Comparison of ENCODE assay signal across 26 mouse cellular contexts in genomic region chr3:8747201-8747600, GRCm38 (mm10).
DNase-seq lines count a peak whose midpoint lies in the region; ATAC-seq and TF ChIP-seq lines count a peak whose summit lies in the region.
"Had no signal": no experiment of that assay in that cellular context is flagged by ENCODE, and none has a peak within 500 bp of the region (broad histone marks: within the 10 kb centered on the region; RNA-seq: fewer than 3 reads in every experiment).

No protein-coding gene starts in this region.

- no peak for TF ChIP-seq CTCF in testis, adult 2 months (IDR thresholded peaks at IDR 0.05; ENCODE audit: control insufficient read depth, insufficient read depth, insufficient replicate concordance, low read depth, low read length)
- no peak for TF ChIP-seq CTCF in liver, adult 2 months (IDR thresholded peaks at IDR 0.05; ENCODE audit: low read depth, low read length)

- H3K9ac ChIP-seq in liver, adult 2 months (ENCODE audit: low read depth, low read length) = no peak overlapping the region
- H3K9ac ChIP-seq in liver, embryonic 16.5 days (ENCODE audit: low read depth, low read length) = no peak overlapping the region
- H3K9ac ChIP-seq in neural tube, embryonic 15.5 days (replicated peaks) = no peak overlapping the region
- H3K9ac ChIP-seq: embryonic facial prominence, embryonic 13.5 days; hindbrain, embryonic 13.5 days; kidney, embryonic 15.5 days had no signal

- no peaks in the 10 kb centered on the region for H3K27me3 ChIP-seq in testis, adult 2 months (ENCODE audit: control insufficient read depth, insufficient read depth, low read length)
- H3K27me3 ChIP-seq in liver, adult 2 months (ENCODE audit: control insufficient read depth, insufficient read depth, low read length) = no peaks in the 10 kb centered on the region
- no peaks in the 10 kb centered on the region for H3K27me3 ChIP-seq in liver, embryonic 16.5 days (ENCODE audit: control insufficient read depth, insufficient read depth, low read depth, low read length)
- H3K27me3 ChIP-seq in neural tube, embryonic 15.5 days (replicated peaks) = no peaks in the 10 kb centered on the region
- H3K27me3 ChIP-seq: CH12.LX; embryonic facial prominence, embryonic 13.5 days; hindbrain, embryonic 13.5 days; kidney, embryonic 15.5 days had no signal

- peak overlapping the region; percentile 14; the same call in 1 of the 2 replicates for H3K4me2 ChIP-seq in liver, embryonic 16.5 days (ENCODE audit: low read depth, low read length)
- H3K4me2 ChIP-seq in neural tube, embryonic 15.5 days = no peak overlapping the region
- H3K4me2 ChIP-seq: embryonic facial prominence, embryonic 13.5 days; hindbrain, embryonic 13.5 days; kidney, embryonic 15.5 days had no signal

- 0 out of 2 replicates have a peak overlapping the region, but pooled peaks have one; percentile 18 for H3K27ac ChIP-seq in testis, adult 2 months (ENCODE audit: control insufficient read depth, insufficient read depth, low read depth, low read length)
- no peak overlapping the region for H3K27ac ChIP-seq in liver, adult 2 months (replicated peaks; ENCODE audit: insufficient read depth, low read depth, low read length)
- H3K27ac ChIP-seq in liver, embryonic 16.5 days (ENCODE audit: low read length) = peak overlapping the region; percentile 8
- no peak overlapping the region for H3K27ac ChIP-seq in neural tube, embryonic 15.5 days (replicated peaks)
- H3K27ac ChIP-seq: embryonic facial prominence, embryonic 13.5 days; hindbrain, embryonic 13.5 days; kidney, embryonic 15.5 days; midbrain, embryonic 10.5 days had no signal

- WGBS in liver, adult 2 months = 83% methylated on average over 4 of the region's 4 CpGs
- WGBS in liver, embryonic 16.5 days (ENCODE audit: insufficient replicate concordance) = 26% methylated on average over 4 of the region's 4 CpGs
- WGBS in neural tube, embryonic 15.5 days = 88% methylated on average over 4 of the region's 4 CpGs

- DNase-seq in testis, postnatal 10 days (ENCODE audit: low spot score) = no peak
- DNase-seq in liver, adult 2 months (ENCODE audit: extremely low read depth, low read depth, low spot score) = peak; percentile 14
- DNase-seq in right cerebral cortex, adult 2 months (ENCODE audit: low spot score in 2 of 2) = no peak
- no peak for DNase-seq in adrenal gland, adult 2 months
- DNase-seq: adrenal gland, postnatal 14 days; B cell, adult 2 months; cerebellum, postnatal 14 days; embryo, embryonic 11 days; heart, adult 11 months; heart, postnatal 36 days; kidney, adult 11 months; kidney, postnatal 4 days; lung, postnatal 4 days; thymus, postnatal 14 days had no signal

- ATAC-seq in liver, embryonic 16.5 days (ENCODE audit: low read depth) = peak; percentile 87
- no peak for ATAC-seq in neural tube, embryonic 15.5 days (ENCODE audit: low FRiP score)
- ATAC-seq: activated CD4-positive, CD25-positive, alpha-beta regulatory T cell, adult 4 months; forebrain, embryonic 14.5 days; midbrain, embryonic 16.5 days had no signal

- H3K4me3 ChIP-seq in testis, adult 2 months (ENCODE audit: control insufficient read depth, low read depth, low read length) = peak overlapping the region; percentile 44
- H3K4me3 ChIP-seq in liver, adult 2 months (ENCODE audit: insufficient read depth, low read depth, low read length) = no peak overlapping the region
- H3K4me3 ChIP-seq in liver, embryonic 16.5 days (ENCODE audit: low read depth, low read length) = no peak overlapping the region
- no peak overlapping the region for H3K4me3 ChIP-seq in neural tube, embryonic 15.5 days (replicated peaks)
- H3K4me3 ChIP-seq: embryonic facial prominence, embryonic 13.5 days; erythroblast, embryonic 14.5 days; hindbrain, embryonic 13.5 days; kidney, embryonic 15.5 days; midbrain, embryonic 10.5 days had no signal

- H3K79me2 ChIP-seq in liver, adult 2 months (ENCODE audit: control insufficient read depth, insufficient read depth, low read length) = no peaks in the 10 kb centered on the region

- H3K36me3 ChIP-seq in testis, adult 2 months (ENCODE audit: control insufficient read depth, insufficient read depth, low read length) = no peaks in the 10 kb centered on the region
- H3K36me3 ChIP-seq in liver, adult 2 months (ENCODE audit: control insufficient read depth, insufficient read depth, low read length) = no peaks in the 10 kb centered on the region
- H3K36me3 ChIP-seq in liver, embryonic 16.5 days (ENCODE audit: control insufficient read depth, insufficient read depth) = no peaks in the 10 kb centered on the region
- no peaks in the 10 kb centered on the region for H3K36me3 ChIP-seq in neural tube, embryonic 15.5 days
- H3K36me3 ChIP-seq: embryonic facial prominence, embryonic 13.5 days; hindbrain, embryonic 13.5 days; kidney, embryonic 15.5 days; midbrain, embryonic 10.5 days had no signal

- H3K9me3 ChIP-seq in liver, embryonic 16.5 days (replicated peaks; ENCODE audit: control insufficient read depth, low read length) = no peaks in the 10 kb centered on the region
- no peaks in the 10 kb centered on the region for H3K9me3 ChIP-seq in neural tube, embryonic 15.5 days (replicated peaks)
- H3K9me3 ChIP-seq: embryonic facial prominence, embryonic 13.5 days; hindbrain, embryonic 13.5 days; kidney, embryonic 15.5 days; midbrain, embryonic 10.5 days had no signal

- TF ChIP-seq POLR2A in testis, adult 2 months (IDR thresholded peaks at IDR 0.05; ENCODE audit: control insufficient read depth, low read depth, low read length) = peak; percentile 22; the same call in 1 of the 2 replicates
- TF ChIP-seq POLR2A in liver, adult 2 months (IDR thresholded peaks at IDR 0.05; ENCODE audit: extremely low read depth, insufficient read depth, low read length) = no peak

- peaks cover 4% of the 10 kb centered on the region; the same call in 1 of the 2 replicates for H3K4me1 ChIP-seq in testis, adult 2 months (ENCODE audit: control insufficient read depth, insufficient read depth, low read length)
- H3K4me1 ChIP-seq in liver, adult 2 months (ENCODE audit: control insufficient read depth, insufficient read depth, low read length) = no peaks in the 10 kb centered on the region
- H3K4me1 ChIP-seq in liver, embryonic 16.5 days (ENCODE audit: control insufficient read depth, low read depth, low read length) = peaks cover 13% of the 10 kb centered on the region; the same call in 1 of the 2 replicates
- H3K4me1 ChIP-seq in neural tube, embryonic 15.5 days = no peaks in the 10 kb centered on the region
- H3K4me1 ChIP-seq: embryonic facial prominence, embryonic 13.5 days; hindbrain, embryonic 13.5 days; kidney, embryonic 15.5 days had no signal

Comparison
In these comparisons a context has a peak if more than half of its experiments do, and no peak if none do; other contexts are left out.
1. H3K27ac ChIP-seq: peak in testis, adult 2 months (single experiment) and liver, embryonic 16.5 days (single experiment); none in liver, adult 2 months (single experiment) and neural tube, embryonic 15.5 days (single experiment).